Mouse (Mus musculus) neural tube, embryonic 14.5 days (tissue): ENCODE results near the gene Olfr780. TPM values are rescaled to one million over a fixed set of nuclear protein-coding genes. Genes with fewer than 3 reads are reported as not detected.

Experiments used
- polyA plus RNA-seq: library from polyadenylated mRNA; unstranded; fragments of >200 nt; fragmentation: Nextera tagmentation; extraction: Ambion mirVana; gene quantifications from 2 replicates; pipeline ENCODE4 v1.2.1, GENCODE M21; 2014

Gene Olfr780
- polyA plus RNA-seq, 1 experiment from 2014 or later, result not detected

Other genes with a start within 250 kb of the Olfr780 start
- not detected in 2 replicates for gene Olfr766-ps1, start 249.1 kb upstream of the Olfr780 start, polyA plus RNA-seq
- not detected in 2 replicates for gene Olfr767, start 235.2 kb upstream of the Olfr780 start, polyA plus RNA-seq
- not detected in 2 replicates for gene Olfr768, start 218.7 kb upstream of the Olfr780 start, polyA plus RNA-seq
- gene Olfr769, start 200.3 kb upstream of the Olfr780 start, polyA plus RNA-seq, result not detected in 2 replicates
- gene Olfr770, start 179.1 kb upstream of the Olfr780 start, polyA plus RNA-seq, result not detected in 2 replicates
- not detected in 2 replicates for gene Olfr771, start 153.4 kb upstream of the Olfr780 start, polyA plus RNA-seq
- gene Olfr772, start 140.2 kb upstream of the Olfr780 start, polyA plus RNA-seq, result not detected in 2 replicates
- gene Olfr773, start 130.7 kb upstream of the Olfr780 start, polyA plus RNA-seq, result not detected in 2 replicates
- gene Olfr774, start 81.9 kb upstream of the Olfr780 start, polyA plus RNA-seq, result not detected in 2 replicates
- not detected in 2 replicates for gene Olfr775, start 69.7 kb upstream of the Olfr780 start, polyA plus RNA-seq
- not detected in 2 replicates for gene Olfr776, start 59.0 kb upstream of the Olfr780 start, polyA plus RNA-seq
- gene Olfr777, start 46.6 kb upstream of the Olfr780 start, polyA plus RNA-seq, result not detected in 2 replicates
- gene Olfr781, start 10.7 kb downstream of the Olfr780 start, polyA plus RNA-seq, result not detected in 2 replicates
- not detected in 2 replicates for gene Olfr782, start 30.7 kb downstream of the Olfr780 start, polyA plus RNA-seq
- 0.11 and 0.22 TPM in 2 replicates for gene Olfr784, start 66.0 kb downstream of the Olfr780 start, polyA plus RNA-seq
- not detected in 2 replicates for gene Olfr785, start 87.3 kb downstream of the Olfr780 start, polyA plus RNA-seq
- 0.15 TPM in 1 of 2 replicates, not detected in the other for gene Olfr786, start 109.2 kb downstream of the Olfr780 start, polyA plus RNA-seq
- gene Olfr787, start 143.7 kb downstream of the Olfr780 start, polyA plus RNA-seq, result 0.12 TPM in 1 of 2 replicates, not detected in the other
- 0.07 TPM in 1 of 2 replicates, not detected in the other for gene Olfr788, start 152.9 kb downstream of the Olfr780 start, polyA plus RNA-seq
- gene Olfr789, start 166.6 kb downstream of the Olfr780 start, polyA plus RNA-seq, result not detected in 2 replicates
- not detected in 2 replicates for gene Olfr790, start 180.4 kb downstream of the Olfr780 start, polyA plus RNA-seq
- gene Olfr791, start 203.7 kb downstream of the Olfr780 start, polyA plus RNA-seq, result not detected in 2 replicates
- not detected in 2 replicates for gene Olfr792, start 221.0 kb downstream of the Olfr780 start, polyA plus RNA-seq
- not detected in 2 replicates for gene Olfr794, start 249.5 kb downstream of the Olfr780 start, polyA plus RNA-seq